Mouse (Mus musculus): ENCODE results near the gene St5. TPM values are rescaled to one million over a fixed set of nuclear protein-coding genes. Genes with fewer than 3 reads are reported as not detected.

St5 gene
- polyA plus RNA-seq, 1 experiment from 2014 or later, result 45.1 TPM

- no peak overlapping the region for H3K9ac ChIP-seq
- H3K27ac ChIP-seq, result peak overlapping the region; percentile 74
- H3K4me2 ChIP-seq, result no peak overlapping the region
- WGBS, result 22% methylated on average over 2 of the region's 2 CpGs
- ATAC-seq (ENCODE audit: insufficient number of reproducible peaks, insufficient read depth, low FRiP score, low TSS enrichment, low read depth), result no peak
- no peak overlapping the region for H3K4me3 ChIP-seq
- H3K4me1 ChIP-seq, result peaks cover 50% of the 10 kb centered on the region
- peaks cover 2% of the 10 kb centered on the region; the same call in 1 of the 2 replicates for H3K36me3 ChIP-seq
- no peaks in the 10 kb centered on the region for H3K9me3 ChIP-seq
- no peaks in the 10 kb centered on the region for H3K27me3 ChIP-seq
These were observed 124.4 kb downstream of the St5 start for GRCm38 (mm10) chr7:109578880-109579584.

- Histone ChIP-seq H3K36me3 (peaks cover 5% of the 10 kb centered on the region; the same call in 1 of the 2 replicates), H3K4me3 (no peak overlapping the region), H3K27me3 (no peaks in the 10 kb centered on the region), H3K27ac (peak overlapping the region; percentile 52), H3K9ac (peak overlapping the region; percentile 16; the same call in 1 of the 2 replicates), H3K4me1 (peaks cover 40% of the 10 kb centered on the region), H3K4me2 (no peak overlapping the region; the same call in 1 of the 2 replicates), H3K9me3 (no peaks in the 10 kb centered on the region)
- ATAC-seq (ENCODE audit: insufficient number of reproducible peaks, insufficient read depth, low FRiP score, low TSS enrichment, low read depth), result no peak; the same call in 1 of the 2 replicates
- 37% methylated on average over 11 of the region's 11 CpGs for WGBS
These were observed 126.8 kb downstream of the St5 start for GRCm38 (mm10) chr7:109576321-109577314.

GRCm38 (mm10) chr7:109574166-109574565 is 129.2 kb downstream of the St5 start:
- ATAC-seq (ENCODE audit: insufficient number of reproducible peaks, insufficient read depth, low FRiP score, low TSS enrichment, low read depth), result no peak
- Histone ChIP-seq H3K27me3 (no peaks in the 10 kb centered on the region), H3K36me3 (peaks cover 9% of the 10 kb centered on the region; the same call in 1 of the 2 replicates), H3K4me2 (no peak overlapping the region), H3K9me3 (no peaks in the 10 kb centered on the region), H3K27ac (no peak overlapping the region), H3K4me3 (no peak overlapping the region), H3K4me1 (peaks cover 24% of the 10 kb centered on the region), H3K9ac (no peak overlapping the region)
- 90% methylated on average over 7 of the region's 7 CpGs for WGBS

GRCm38 (mm10) chr7:109568391-109568892 is 135.0 kb downstream of the St5 start:
- no peak for ATAC-seq (ENCODE audit: insufficient number of reproducible peaks, insufficient read depth, low FRiP score, low TSS enrichment, low read depth)
- Histone ChIP-seq H3K4me2 (no peak overlapping the region), H3K9ac (no peak overlapping the region), H3K27me3 (no peaks in the 10 kb centered on the region), H3K27ac (no peak overlapping the region), H3K36me3 (peaks cover 24% of the 10 kb centered on the region; the same call in 1 of the 2 replicates), H3K4me3 (no peak overlapping the region), H3K9me3 (no peaks in the 10 kb centered on the region), H3K4me1 (no peaks in the 10 kb centered on the region)
- 88% methylated on average over 4 of the region's 4 CpGs for WGBS

GRCm38 (mm10) chr7:109566841-109567768 is 136.3 kb downstream of the St5 start:
- no peak overlapping the region for H3K9ac ChIP-seq
- 83% methylated on average over 11 of the region's 11 CpGs for WGBS
- H3K27ac ChIP-seq, result no peak overlapping the region
- ATAC-seq (ENCODE audit: insufficient number of reproducible peaks, insufficient read depth, low FRiP score, low TSS enrichment, low read depth), result no peak
- no peak overlapping the region for H3K4me3 ChIP-seq
- peaks cover 12% of the 10 kb centered on the region for H3K4me1 ChIP-seq
- no peak overlapping the region for H3K4me2 ChIP-seq
- H3K27me3 ChIP-seq, result no peaks in the 10 kb centered on the region
- peaks cover 24% of the 10 kb centered on the region; the same call in 1 of the 2 replicates for H3K36me3 ChIP-seq
- H3K9me3 ChIP-seq, result no peaks in the 10 kb centered on the region

- H3K9me3 ChIP-seq, result no peaks in the 10 kb centered on the region
- H3K4me2 ChIP-seq, result no peak overlapping the region
- ATAC-seq (ENCODE audit: insufficient number of reproducible peaks, insufficient read depth, low FRiP score, low TSS enrichment, low read depth), result no peak
- H3K4me3 ChIP-seq, result no peak overlapping the region
- H3K27ac ChIP-seq, result no peak overlapping the region
- H3K36me3 ChIP-seq, result peaks cover 24% of the 10 kb centered on the region; the same call in 1 of the 2 replicates
- no peaks in the 10 kb centered on the region for H3K27me3 ChIP-seq
- peaks cover 15% of the 10 kb centered on the region for H3K4me1 ChIP-seq
- no peak overlapping the region for H3K9ac ChIP-seq
These were observed 137.1 kb downstream of the St5 start for GRCm38 (mm10) chr7:109566327-109566726.

DNA sequence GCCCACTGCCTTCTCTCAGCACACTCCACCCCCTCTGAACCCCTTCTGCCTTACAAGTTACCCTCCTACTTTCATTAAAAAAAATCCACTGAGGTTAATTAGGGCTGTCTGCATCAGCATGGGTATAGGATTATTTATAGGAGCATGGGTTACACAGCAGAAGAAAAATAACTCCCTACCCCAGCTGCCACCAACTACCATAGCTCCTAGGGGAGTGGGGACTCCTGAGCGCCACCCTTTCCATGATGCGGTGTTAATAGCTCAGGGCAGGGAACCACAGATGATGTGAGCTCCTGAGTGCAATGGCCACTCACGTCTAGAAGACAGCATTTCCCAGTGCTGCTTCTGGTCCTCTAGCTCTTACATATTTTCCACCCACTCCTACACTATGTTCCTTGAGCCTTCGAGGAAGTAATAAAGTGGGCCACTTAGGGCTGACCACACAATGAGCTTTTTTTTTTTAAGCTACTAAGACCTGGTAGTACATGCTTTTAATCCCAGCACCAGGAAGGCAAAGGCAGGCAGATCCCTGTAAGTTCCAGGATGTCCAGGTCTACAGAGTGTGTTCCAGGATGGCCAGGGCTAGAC is 139.5 kb downstream of the St5 start:
- Histone ChIP-seq H3K36me3 (peaks cover 20% of the 10 kb centered on the region; the same call in 1 of the 2 replicates), H3K27me3 (no peaks in the 10 kb centered on the region), H3K4me2 (no peak overlapping the region), H3K4me1 (peaks cover 15% of the 10 kb centered on the region), H3K4me3 (no peak overlapping the region), H3K27ac (no peak overlapping the region; the same call in 1 of the 2 replicates), H3K9ac (no peak overlapping the region), H3K9me3 (no peaks in the 10 kb centered on the region)
- WGBS, result 69% methylated on average over 4 of the region's 4 CpGs
- ATAC-seq (ENCODE audit: insufficient number of reproducible peaks, insufficient read depth, low FRiP score, low TSS enrichment, low read depth), result no peak

- ATAC-seq (ENCODE audit: insufficient number of reproducible peaks, insufficient read depth, low FRiP score, low TSS enrichment, low read depth), result no peak
- Histone ChIP-seq H3K9me3 (no peaks in the 10 kb centered on the region), H3K27ac (peak overlapping the region; percentile 65), H3K9ac (no peak overlapping the region), H3K4me1 (peaks cover 15% of the 10 kb centered on the region), H3K36me3 (0 out of 2 replicates have a peak, but pooled peaks cover 9% of the 10 kb centered on the region), H3K4me3 (no peak overlapping the region), H3K27me3 (no peaks in the 10 kb centered on the region), H3K4me2 (no peak overlapping the region)
- 68% methylated on average over 5 of the region's 5 CpGs for WGBS
These were observed 140.7 kb downstream of the St5 start for GRCm38 (mm10) chr7:109562676-109563075.

- Histone ChIP-seq H3K9ac (no peak overlapping the region), H3K9me3 (no peaks in the 10 kb centered on the region), H3K27ac (peak overlapping the region; percentile 65), H3K4me2 (no peak overlapping the region), H3K27me3 (no peaks in the 10 kb centered on the region), H3K36me3 (0 out of 2 replicates have a peak, but pooled peaks cover 9% of the 10 kb centered on the region), H3K4me3 (no peak overlapping the region), H3K4me1 (peaks cover 15% of the 10 kb centered on the region)
- 44% methylated on average over 4 of the region's 4 CpGs for WGBS
- no peak for ATAC-seq (ENCODE audit: insufficient number of reproducible peaks, insufficient read depth, low FRiP score, low TSS enrichment, low read depth)
These were observed 141.2 kb downstream of the St5 start for GRCm38 (mm10) chr7:109562154-109562599.

DNA sequence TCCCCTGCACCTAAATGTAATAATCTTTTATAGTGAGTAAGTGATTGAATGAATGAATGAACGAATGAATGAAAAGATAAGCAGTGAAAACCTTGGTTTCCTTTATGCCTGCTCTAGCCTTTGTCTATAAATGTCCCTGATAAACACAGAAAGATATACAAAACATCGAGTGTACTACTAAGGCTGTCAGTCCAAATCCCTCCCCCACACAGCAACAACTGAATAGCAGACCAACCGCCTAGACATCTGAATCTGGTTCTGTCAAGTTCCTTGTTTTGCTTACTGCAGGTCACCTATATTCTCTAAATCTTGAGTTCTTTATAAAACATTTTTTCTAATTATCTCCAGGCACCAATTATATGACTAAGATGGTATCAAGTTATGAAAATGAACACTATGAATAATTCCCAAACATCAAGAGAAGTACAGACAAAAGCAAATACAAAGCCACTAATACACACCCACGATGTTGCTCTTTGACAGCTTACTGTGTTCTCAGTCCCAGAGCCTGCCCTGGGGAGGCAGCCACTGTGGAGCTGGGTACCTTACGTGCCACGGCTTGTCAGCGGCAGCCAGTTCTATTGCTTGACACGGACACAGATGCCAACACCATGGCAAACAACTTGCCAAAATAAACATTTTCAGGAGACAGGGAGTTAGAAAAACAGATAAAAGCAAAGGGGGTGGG is 141.8 kb downstream of the St5 start:
- H3K4me2 ChIP-seq, result no peak overlapping the region

More for the DNA sequence above, 141.8 kb downstream of the St5 start:
- H3K9me3 ChIP-seq, result no peaks in the 10 kb centered on the region
- no peak overlapping the region for H3K4me3 ChIP-seq
- 54% methylated on average over 8 of the region's 8 CpGs for WGBS
- H3K4me1 ChIP-seq, result peaks cover 15% of the 10 kb centered on the region
- H3K9ac ChIP-seq, result no peak overlapping the region
- no peaks in the 10 kb centered on the region for H3K27me3 ChIP-seq
- H3K36me3 ChIP-seq, result peaks cover 14% of the 10 kb centered on the region
- no peak; the same call in 1 of the 2 replicates for ATAC-seq (ENCODE audit: insufficient number of reproducible peaks, insufficient read depth, low FRiP score, low TSS enrichment, low read depth)
- peak overlapping the region; percentile 62; the same call in 1 of the 2 replicates for H3K27ac ChIP-seq

Data from embryonic facial prominence, embryonic 13.5 days (tissue).